Mouse (Mus musculus) liver, embryonic 11.5 days (tissue): Measurements from ENCODE around the gene Calr4. TPM values are rescaled to one million over a fixed set of nuclear protein-coding genes. Genes with fewer than 3 reads are reported as not detected.

ENCODE experiments used
- ATAC-seq: fragments of 200-750 bp; cut with Nextera tagmentation; replicated peaks from 2 replicates; pipeline ENCODE4 v1.8.0; 2017; ENCODE audit warnings: moderate number of reproducible peaks, mild to moderate bottlenecking, moderate TSS enrichment, moderate library complexity; ENCODE audit not compliant: low FRiP score
- DNase-seq: peaks from one replicate; pipeline ENCODE4 v3.0.0-alpha.2; 2017; ENCODE audit warnings: low spot score
- H3K27ac ChIP-seq: fragments of 300-500 bp; sonication (generic); 2 replicates; pipeline ENCODE4 v1.5.1; 2014; ENCODE audit warnings: mild to moderate bottlenecking, low read depth, low read length, control low read depth
- H3K27me3 ChIP-seq: fragments of 300-500 bp; sonication (generic); replicated peaks from 2 replicates; pipeline ENCODE4 v1.6.1; 2014; ENCODE audit warnings: low read length, mixed read lengths; ENCODE audit not compliant: control insufficient read depth, insufficient read depth
- H3K36me3 ChIP-seq: fragments of 300-500 bp; sonication (generic); 2 replicates; pipeline ENCODE4 v1.6.1; 2014; ENCODE audit warnings: mild to moderate bottlenecking, low read length, moderate library complexity, mixed read lengths; ENCODE audit not compliant: control insufficient read depth, insufficient read depth
- H3K4me1 ChIP-seq: fragments of 300-500 bp; sonication (generic); replicated peaks from 2 replicates; pipeline ENCODE4 v1.6.1; 2014; ENCODE audit warnings: low read length, mixed read lengths; ENCODE audit not compliant: control insufficient read depth, insufficient read depth
- H3K4me2 ChIP-seq: fragments of 300-500 bp; sonication (generic); 2 replicates; pipeline ENCODE4 v1.6.1; 2014; ENCODE audit warnings: mild to moderate bottlenecking, control low read depth, moderate library complexity
- H3K4me3 ChIP-seq: fragments of 300-500 bp; sonication (generic); 2 replicates; pipeline ENCODE4 v1.5.1; 2014; ENCODE audit warnings: low read depth, low read length, control low read depth
- H3K9ac ChIP-seq: fragments of 300-500 bp; sonication (generic); 2 replicates; pipeline ENCODE4 v1.6.1; 2014; ENCODE audit warnings: low read depth, low read length, control low read depth
- H3K9me3 ChIP-seq: fragments of 300-500 bp; sonication (generic); 2 replicates; pipeline ENCODE4 v1.6.1; 2016; ENCODE audit warnings: low read length, inconsistent platforms, mixed read lengths; ENCODE audit not compliant: control insufficient read depth
- WGBS: fragments of 180-500 bp; shearing (Covaris S2); extraction: QIAGEN DNeasy Blood & Tissue Kit; methylation state at CpG from one replicate; pipeline ENCODE4 v1.1.7; 2014; 5-methylcytosine and 5-hydroxymethylcytosine counted together
- polyA plus RNA-seq: library from polyadenylated mRNA; unstranded; fragments of >200 nt; fragmentation: Nextera tagmentation; extraction: Ambion mirVana; gene quantifications from 2 replicates; pipeline ENCODE4 v1.2.1, GENCODE M21; 2014

The Calr4 gene
- polyA plus RNA-seq, 1 experiment from 2014 or later: 0.12 TPM

GRCm38 (mm10) chr4:109204416-109204815, 29.9 kb upstream of the Calr4 start:
- Histone ChIP-seq H3K36me3 (no peaks in the 10 kb centered on the region), H3K9me3 (no peaks in the 10 kb centered on the region), H3K4me3 (no peak overlapping the region), H3K9ac (no peak overlapping the region), H3K4me1 (peaks cover 4% of the 10 kb centered on the region), H3K4me2 (no peak overlapping the region), H3K27me3 (no peaks in the 10 kb centered on the region), H3K27ac (no peak overlapping the region)
- ATAC-seq (no peak), DNase-seq (no peak)
- 62% methylated on average over 1 of the region's 1 CpGs for WGBS

DNA sequence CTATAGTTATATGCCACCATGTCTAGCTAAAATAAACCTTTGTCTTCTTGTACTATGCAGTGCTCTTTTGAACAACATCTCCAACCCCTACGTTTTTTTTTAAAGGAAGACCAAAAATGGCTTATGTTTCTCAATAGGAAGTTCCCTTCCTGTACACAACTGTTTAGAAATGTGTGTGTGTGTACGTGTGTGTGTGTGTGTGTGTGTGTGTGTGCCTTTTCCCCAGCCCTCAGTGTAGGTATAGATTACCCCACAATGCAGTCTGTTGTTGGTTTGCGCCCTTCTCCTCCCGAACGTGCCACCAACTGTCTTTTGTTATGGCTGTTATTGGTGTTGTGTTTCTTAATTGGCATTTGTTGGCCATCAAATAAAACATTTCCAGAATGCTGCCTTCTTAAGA, 26.8 kb upstream of the Calr4 start:
- Histone ChIP-seq H3K4me3 (no peak overlapping the region), H3K27me3 (no peaks in the 10 kb centered on the region), H3K4me2 (no peak overlapping the region), H3K36me3 (no peaks in the 10 kb centered on the region), H3K9ac (no peak overlapping the region), H3K27ac (no peak overlapping the region), H3K4me1 (no peaks in the 10 kb centered on the region), H3K9me3 (no peaks in the 10 kb centered on the region)
- ATAC-seq (no peak), DNase-seq (no peak)
- WGBS: 71% methylated on average over 5 of the region's 5 CpGs

GRCm38 (mm10) chr4:109210253-109210652, 24.0 kb upstream of the Calr4 start:
- no peaks in the 10 kb centered on the region for H3K4me1 ChIP-seq
- no peak overlapping the region for H3K4me3 ChIP-seq
- no peaks in the 10 kb centered on the region for H3K27me3 ChIP-seq
- no peak overlapping the region for H3K9ac ChIP-seq
- no peaks in the 10 kb centered on the region for H3K36me3 ChIP-seq
- 73% methylated on average over 2 of the region's 2 CpGs for WGBS
- H3K27ac ChIP-seq: no peak overlapping the region
- no peaks in the 10 kb centered on the region for H3K9me3 ChIP-seq
- DNase-seq: no peak
- H3K4me2 ChIP-seq: no peak overlapping the region
- ATAC-seq: no peak

- H3K27me3 ChIP-seq: no peaks in the 10 kb centered on the region
- ATAC-seq (no peak), DNase-seq (no peak)
- no peak overlapping the region for H3K4me2 ChIP-seq
- H3K27ac ChIP-seq: no peak overlapping the region
- no peak overlapping the region for H3K4me3 ChIP-seq
- no peaks in the 10 kb centered on the region for H3K9me3 ChIP-seq
- H3K4me1 ChIP-seq: no peaks in the 10 kb centered on the region
- H3K36me3 ChIP-seq: no peaks in the 10 kb centered on the region
- H3K9ac ChIP-seq: no peak overlapping the region
- WGBS: 78% methylated on average over 4 of the region's 4 CpGs
Observed at GRCm38 (mm10) chr4:109210881-109211280, 23.4 kb upstream of the Calr4 start.

- no peak overlapping the region for H3K4me3 ChIP-seq
- H3K9me3 ChIP-seq: no peaks in the 10 kb centered on the region
- H3K9ac ChIP-seq: no peak overlapping the region
- H3K4me1 ChIP-seq: no peaks in the 10 kb centered on the region
- 62% methylated on average over 3 of the region's 3 CpGs for WGBS
- no peaks in the 10 kb centered on the region for H3K27me3 ChIP-seq
- ATAC-seq (no peak), DNase-seq (no peak)
- H3K36me3 ChIP-seq: no peaks in the 10 kb centered on the region
- no peak overlapping the region for H3K4me2 ChIP-seq
- no peak overlapping the region for H3K27ac ChIP-seq
Observed at GRCm38 (mm10) chr4:109213986-109214385, 20.3 kb upstream of the Calr4 start.

DNA sequence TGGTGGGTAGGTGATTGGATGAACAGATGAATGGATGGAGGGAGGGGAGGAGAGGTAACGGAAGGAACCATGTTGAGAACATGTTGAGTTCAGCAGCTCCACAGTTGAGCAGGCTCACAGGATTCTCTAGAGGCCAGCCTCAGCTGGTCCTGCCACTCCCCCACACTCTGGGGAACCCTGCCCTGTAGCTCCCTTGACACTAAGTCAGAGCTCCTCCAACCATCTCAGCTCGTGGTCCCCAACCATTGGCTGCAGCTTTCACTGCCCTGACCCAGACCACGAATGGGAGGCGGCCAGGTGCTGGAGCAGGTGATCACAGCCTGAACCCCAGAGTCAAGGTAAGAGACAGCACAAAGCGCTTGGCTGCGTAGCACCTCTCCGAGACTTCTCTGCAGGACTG, 16.3 kb upstream of the Calr4 start:
- no peak overlapping the region for H3K4me3 ChIP-seq
- no peak overlapping the region for H3K27ac ChIP-seq
- H3K4me1 ChIP-seq: no peaks in the 10 kb centered on the region
- no peak overlapping the region for H3K9ac ChIP-seq
- H3K9me3 ChIP-seq: no peaks in the 10 kb centered on the region
- H3K36me3 ChIP-seq: no peaks in the 10 kb centered on the region
- ATAC-seq (no peak), DNase-seq (no peak)
- no peak overlapping the region for H3K4me2 ChIP-seq
- no peaks in the 10 kb centered on the region for H3K27me3 ChIP-seq
- 72% methylated on average over 7 of the region's 7 CpGs for WGBS

DNA sequence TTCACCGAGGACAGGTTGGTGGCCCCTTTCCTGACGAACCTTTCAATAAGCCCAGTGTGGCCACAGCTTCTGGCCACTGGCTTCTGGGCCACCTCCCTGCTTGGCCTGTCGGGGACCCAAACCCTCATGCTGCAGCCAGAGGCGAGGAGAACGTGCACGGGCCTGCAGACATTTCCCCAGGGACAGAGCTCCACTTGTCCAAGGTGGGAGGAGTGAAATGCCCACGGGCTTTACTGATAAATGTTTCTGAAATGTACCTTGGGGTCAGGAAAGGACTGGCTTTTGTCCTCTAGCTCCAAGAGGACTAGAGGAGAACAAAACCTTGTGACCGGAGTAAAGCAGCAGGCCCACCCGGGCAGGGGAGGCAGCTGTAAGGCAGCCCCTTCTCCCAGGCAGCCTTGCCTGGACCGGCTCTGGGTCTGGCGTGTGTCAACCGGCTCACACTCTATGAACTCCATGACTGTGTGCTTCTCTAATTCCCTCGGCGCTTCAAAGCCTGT, 13.8 kb upstream of the Calr4 start:
- H3K4me2 ChIP-seq: no peak overlapping the region
- no peak overlapping the region for H3K27ac ChIP-seq
- no peaks in the 10 kb centered on the region for H3K36me3 ChIP-seq
- DNase-seq (no peak), ATAC-seq (no peak)
- H3K9me3 ChIP-seq: no peaks in the 10 kb centered on the region
- no peak overlapping the region for H3K9ac ChIP-seq
- no peaks in the 10 kb centered on the region for H3K27me3 ChIP-seq
- 69% methylated on average over 14 of the region's 14 CpGs for WGBS
- no peak overlapping the region for H3K4me3 ChIP-seq
- H3K4me1 ChIP-seq: no peaks in the 10 kb centered on the region

GRCm38 (mm10) chr4:109222001-109222400, 12.3 kb upstream of the Calr4 start:
- H3K27me3 ChIP-seq: no peaks in the 10 kb centered on the region
- no peaks in the 10 kb centered on the region for H3K4me1 ChIP-seq
- 80% methylated on average over 3 of the region's 3 CpGs for WGBS
- ATAC-seq: no peak
- H3K9ac ChIP-seq: no peak overlapping the region
- H3K27ac ChIP-seq: no peak overlapping the region
- H3K36me3 ChIP-seq: no peaks in the 10 kb centered on the region
- no peak overlapping the region for H3K4me3 ChIP-seq
- H3K4me2 ChIP-seq: no peak overlapping the region
- H3K9me3 ChIP-seq: no peaks in the 10 kb centered on the region
- no peak for DNase-seq

DNA sequence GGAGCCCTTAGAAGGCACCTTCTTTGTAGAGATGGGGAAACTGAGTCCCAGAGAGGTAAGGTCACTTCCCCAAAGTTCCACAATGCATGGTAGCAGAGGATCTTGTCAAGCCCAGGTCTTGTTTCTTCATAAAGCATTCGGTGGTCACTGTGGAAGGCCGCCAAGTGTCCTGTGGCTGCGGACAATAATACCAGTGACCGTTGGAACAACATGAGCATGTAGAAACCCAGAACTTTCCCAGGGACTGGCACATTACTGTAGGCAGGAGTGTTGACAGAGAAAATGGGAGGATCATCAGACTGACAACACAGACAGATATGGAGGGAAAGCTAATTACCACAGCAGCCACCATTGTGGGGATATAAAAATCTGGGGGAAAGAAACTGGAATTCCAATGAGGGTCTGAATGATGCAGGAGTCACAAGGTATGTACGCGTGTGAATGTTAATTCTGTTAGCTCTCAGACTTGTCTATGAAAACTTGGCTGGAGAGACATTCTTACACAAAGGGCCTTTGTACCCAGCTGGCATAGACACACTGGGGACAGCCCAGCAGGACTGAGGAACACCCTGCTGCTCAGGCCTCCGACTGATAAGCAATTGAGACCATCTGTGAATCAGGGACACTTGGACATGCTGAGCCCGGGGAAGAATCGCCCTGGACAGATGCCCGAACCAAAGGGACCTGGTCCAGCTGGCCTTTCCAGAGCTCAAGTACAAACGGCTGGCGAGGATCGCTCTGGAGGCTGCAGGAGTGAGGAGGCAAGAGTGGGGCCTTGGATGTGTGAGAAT, 9.3 kb upstream of the Calr4 start:
- H3K9ac ChIP-seq: no peak overlapping the region
- WGBS: 80% methylated on average over 13 of the region's 13 CpGs
- no peak overlapping the region for H3K4me3 ChIP-seq
- DNase-seq (no peak), ATAC-seq (no peak)
- no peaks in the 10 kb centered on the region for H3K36me3 ChIP-seq
- H3K27me3 ChIP-seq: no peaks in the 10 kb centered on the region
- H3K9me3 ChIP-seq: no peaks in the 10 kb centered on the region
- no peaks in the 10 kb centered on the region for H3K4me1 ChIP-seq
- H3K4me2 ChIP-seq: no peak overlapping the region
- H3K27ac ChIP-seq: no peak overlapping the region
